Mouse (Mus musculus): ENCODE measurements at regions not wholly inside any gene's neighbourhood (a gene's known extent, or its start where the extent isn't known, plus 50 kb on each side); places are given as distances from the start of the nearest gene placed in this dataset.
A peak's percentile ranks its signal among the peaks of the same experiment; 100 is the strongest.

DNA sequence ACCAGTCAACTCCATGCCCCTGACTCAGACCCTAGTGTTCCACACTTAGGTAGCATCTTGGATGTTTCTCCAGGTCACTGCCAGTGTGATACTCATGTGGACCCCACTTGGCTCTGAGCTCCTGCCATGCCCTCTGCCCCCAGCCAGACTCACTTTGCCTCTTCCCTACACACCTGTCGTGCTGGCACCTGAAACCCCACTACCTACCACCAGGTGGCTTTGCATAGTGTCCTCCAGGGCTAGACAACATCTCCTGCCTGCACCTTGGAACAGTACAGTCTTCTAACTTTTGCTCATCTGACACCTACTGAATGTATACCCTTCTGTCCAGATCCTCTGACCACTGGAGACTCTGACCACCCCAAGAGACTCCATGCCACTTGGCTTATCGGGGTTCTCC, 80.6 kb downstream of the Fam53a start:
- no peak for ATAC-seq
- no peaks in the 10 kb centered on the region for H3K4me1 ChIP-seq (ENCODE audit: control insufficient read depth, insufficient read depth, low read length)
- 64% methylated on average over 2 of the region's 2 CpGs for WGBS

DNA sequence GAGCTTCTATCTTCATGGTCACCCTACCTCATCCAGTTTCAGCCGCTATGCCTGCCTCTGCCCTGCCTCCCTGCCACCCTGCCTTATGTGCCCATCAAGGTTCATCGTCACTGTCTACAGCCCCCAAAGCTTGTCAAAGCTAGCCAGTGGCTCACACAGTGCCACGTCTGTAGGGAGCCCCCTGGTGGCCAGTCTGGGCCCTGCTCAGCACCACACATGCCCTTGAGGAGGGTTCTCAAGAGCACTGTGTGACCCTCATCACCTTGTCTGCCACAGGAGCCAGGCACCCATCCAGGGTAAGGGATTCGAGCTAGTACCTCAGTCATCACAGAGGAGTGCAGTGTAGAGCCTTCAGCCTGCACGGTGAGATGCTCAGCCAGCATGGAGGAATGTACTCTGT, 86.1 kb downstream of the Fam53a start:
- Histone ChIP-seq H3K9ac (ENCODE audit: low read depth, low read length) (no peak overlapping the region), H3K36me3 (ENCODE audit: control insufficient read depth, insufficient read depth, low read length) (no peaks in the 10 kb centered on the region), H3K4me2 (ENCODE audit: low read depth, low read length) (no peak overlapping the region), H3K9me3 (ENCODE audit: control insufficient read depth, low read length) (no peaks in the 10 kb centered on the region), H3K27ac (ENCODE audit: low read length) (no peak overlapping the region), H3K4me3 (ENCODE audit: low read length) (no peak overlapping the region), H3K4me1 (ENCODE audit: control insufficient read depth, insufficient read depth, low read length) (no peaks in the 10 kb centered on the region), H3K27me3 (replicated peaks; ENCODE audit: control insufficient read depth, insufficient read depth, low read length) (peaks cover 18% of the 10 kb centered on the region; the same call in 1 of the 2 replicates)
- 22% methylated on average over 5 of the region's 5 CpGs for WGBS
- ATAC-seq = peak; percentile 31; the same call in 1 of the 2 replicates

More for the DNA sequence above, 80.6 kb downstream of the Fam53a start:
- Histone ChIP-seq H3K4me3 (ENCODE audit: low read length) (no peak overlapping the region), H3K9ac (ENCODE audit: low read depth, low read length) (no peak overlapping the region), H3K4me2 (ENCODE audit: low read depth, low read length) (no peak overlapping the region), H3K9me3 (ENCODE audit: control insufficient read depth, low read length) (no peaks in the 10 kb centered on the region), H3K27me3 (replicated peaks; ENCODE audit: control insufficient read depth, insufficient read depth, low read length) (no peaks in the 10 kb centered on the region), H3K27ac (ENCODE audit: low read length) (no peak overlapping the region), H3K36me3 (ENCODE audit: control insufficient read depth, insufficient read depth, low read length) (no peaks in the 10 kb centered on the region)

DNA sequence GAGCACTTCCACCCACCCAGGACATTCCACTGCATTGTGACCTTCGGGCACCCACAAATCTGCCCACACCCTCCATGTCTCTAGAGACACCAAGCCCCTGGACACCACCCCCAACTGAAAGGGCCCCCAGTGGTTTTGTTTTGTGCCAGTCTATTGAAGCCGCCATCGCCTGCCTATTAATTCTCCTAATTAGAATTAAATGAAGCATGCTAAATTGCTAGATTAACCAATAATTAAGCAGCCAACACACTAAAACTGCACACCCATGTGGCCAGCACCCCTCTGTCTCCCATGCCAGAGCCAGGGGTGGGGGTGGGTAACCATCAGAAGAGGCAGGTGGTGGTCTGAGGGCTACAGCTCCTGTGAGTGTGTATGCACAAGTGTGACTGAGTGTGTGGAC, 86.8 kb downstream of the Fam53a start:
- no peak overlapping the region for H3K27ac ChIP-seq (ENCODE audit: low read length)
- ATAC-seq = no peak
- H3K9me3 ChIP-seq (ENCODE audit: control insufficient read depth, low read length) = no peaks in the 10 kb centered on the region
- H3K27me3 ChIP-seq (replicated peaks; ENCODE audit: control insufficient read depth, insufficient read depth, low read length) = peaks cover 21% of the 10 kb centered on the region; the same call in 1 of the 2 replicates
- no peak overlapping the region for H3K9ac ChIP-seq (ENCODE audit: low read depth, low read length)
- H3K4me3 ChIP-seq (ENCODE audit: low read length) = no peak overlapping the region
- H3K36me3 ChIP-seq (ENCODE audit: control insufficient read depth, insufficient read depth, low read length) = no peaks in the 10 kb centered on the region
- 87% methylated on average over 3 of the region's 3 CpGs for WGBS
- H3K4me1 ChIP-seq (ENCODE audit: control insufficient read depth, insufficient read depth, low read length) = no peaks in the 10 kb centered on the region
- no peak overlapping the region for H3K4me2 ChIP-seq (ENCODE audit: low read depth, low read length)

- H3K4me3 ChIP-seq (ENCODE audit: low read length) = no peak overlapping the region
- H3K9ac ChIP-seq (ENCODE audit: low read depth, low read length) = no peak overlapping the region
- H3K27ac ChIP-seq (ENCODE audit: low read length) = no peak overlapping the region
- H3K4me1 ChIP-seq (ENCODE audit: control insufficient read depth, insufficient read depth, low read length) = no peaks in the 10 kb centered on the region
- H3K4me2 ChIP-seq (ENCODE audit: low read depth, low read length) = no peak overlapping the region
- WGBS = 75% methylated on average over 11 of the region's 11 CpGs
- H3K27me3 ChIP-seq (replicated peaks; ENCODE audit: control insufficient read depth, insufficient read depth, low read length) = peaks cover 21% of the 10 kb centered on the region; the same call in 1 of the 2 replicates
- no peaks in the 10 kb centered on the region for H3K36me3 ChIP-seq (ENCODE audit: control insufficient read depth, insufficient read depth, low read length)
- H3K9me3 ChIP-seq (ENCODE audit: control insufficient read depth, low read length) = no peaks in the 10 kb centered on the region
- no peak for ATAC-seq
These were observed 87.4 kb downstream of the Fam53a start for GRCm38 (mm10) chr5:33542000-33542554.

- Histone ChIP-seq H3K9ac (ENCODE audit: low read depth, low read length) (no peak overlapping the region), H3K27me3 (replicated peaks; ENCODE audit: control insufficient read depth, insufficient read depth, low read length) (peaks cover 21% of the 10 kb centered on the region; the same call in 1 of the 2 replicates), H3K9me3 (ENCODE audit: control insufficient read depth, low read length) (no peaks in the 10 kb centered on the region), H3K4me2 (ENCODE audit: low read depth, low read length) (no peak overlapping the region), H3K27ac (ENCODE audit: low read length) (no peak overlapping the region), H3K36me3 (ENCODE audit: control insufficient read depth, insufficient read depth, low read length) (no peaks in the 10 kb centered on the region), H3K4me1 (ENCODE audit: control insufficient read depth, insufficient read depth, low read length) (no peaks in the 10 kb centered on the region), H3K4me3 (ENCODE audit: low read length) (no peak overlapping the region)
- 32% methylated on average over 23 of the region's 23 CpGs for WGBS
- ATAC-seq = no peak
These were observed 89.2 kb downstream of the Fam53a start for GRCm38 (mm10) chr5:33540259-33540658.

- Histone ChIP-seq H3K27ac (ENCODE audit: low read length) (no peak overlapping the region), H3K36me3 (ENCODE audit: control insufficient read depth, insufficient read depth, low read length) (no peaks in the 10 kb centered on the region), H3K4me3 (ENCODE audit: low read length) (no peak overlapping the region), H3K4me2 (ENCODE audit: low read depth, low read length) (no peak overlapping the region), H3K27me3 (replicated peaks; ENCODE audit: control insufficient read depth, insufficient read depth, low read length) (peaks cover 27% of the 10 kb centered on the region; the same call in 1 of the 2 replicates), H3K9ac (ENCODE audit: low read depth, low read length) (no peak overlapping the region), H3K9me3 (ENCODE audit: control insufficient read depth, low read length) (no peaks in the 10 kb centered on the region), H3K4me1 (ENCODE audit: control insufficient read depth, insufficient read depth, low read length) (peaks cover 8% of the 10 kb centered on the region)
- 19% methylated on average over 8 of the region's 8 CpGs for WGBS
- ATAC-seq = no peak
These were observed 92.0 kb downstream of the Fam53a start for GRCm38 (mm10) chr5:33537429-33537828.

DNA sequence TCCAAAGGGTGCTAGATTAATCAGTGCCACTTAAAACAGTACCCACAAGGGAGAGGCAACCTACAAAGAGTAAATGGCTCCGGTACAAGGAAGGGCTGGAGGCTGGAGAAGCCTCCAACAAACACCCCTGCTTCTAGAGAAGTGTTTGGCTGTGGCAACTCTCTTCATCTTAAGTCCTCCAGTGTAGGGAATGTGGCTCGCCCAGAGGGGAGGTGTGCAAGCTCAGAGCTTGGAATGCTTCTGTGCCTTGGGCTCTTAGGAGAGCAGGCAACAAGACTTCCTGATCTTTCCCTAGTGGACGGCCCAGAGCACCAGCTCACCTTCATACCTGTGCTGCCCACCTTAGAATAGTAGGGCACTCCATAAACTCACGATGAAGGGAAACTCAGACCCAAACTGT, 92.4 kb downstream of the Fam53a start:
- no peaks in the 10 kb centered on the region for H3K36me3 ChIP-seq (ENCODE audit: control insufficient read depth, insufficient read depth, low read length)
- no peak overlapping the region for H3K27ac ChIP-seq (ENCODE audit: low read length)
- H3K27me3 ChIP-seq (replicated peaks; ENCODE audit: control insufficient read depth, insufficient read depth, low read length) = peaks cover 27% of the 10 kb centered on the region; the same call in 1 of the 2 replicates
- no peak overlapping the region for H3K4me2 ChIP-seq (ENCODE audit: low read depth, low read length)
- WGBS = 78% methylated on average over 4 of the region's 4 CpGs
- no peak overlapping the region for H3K9ac ChIP-seq (ENCODE audit: low read depth, low read length)
- no peak for ATAC-seq
- no peak overlapping the region for H3K4me3 ChIP-seq (ENCODE audit: low read length)
- peaks cover 8% of the 10 kb centered on the region for H3K4me1 ChIP-seq (ENCODE audit: control insufficient read depth, insufficient read depth, low read length)
- no peaks in the 10 kb centered on the region for H3K9me3 ChIP-seq (ENCODE audit: control insufficient read depth, low read length)

DNA sequence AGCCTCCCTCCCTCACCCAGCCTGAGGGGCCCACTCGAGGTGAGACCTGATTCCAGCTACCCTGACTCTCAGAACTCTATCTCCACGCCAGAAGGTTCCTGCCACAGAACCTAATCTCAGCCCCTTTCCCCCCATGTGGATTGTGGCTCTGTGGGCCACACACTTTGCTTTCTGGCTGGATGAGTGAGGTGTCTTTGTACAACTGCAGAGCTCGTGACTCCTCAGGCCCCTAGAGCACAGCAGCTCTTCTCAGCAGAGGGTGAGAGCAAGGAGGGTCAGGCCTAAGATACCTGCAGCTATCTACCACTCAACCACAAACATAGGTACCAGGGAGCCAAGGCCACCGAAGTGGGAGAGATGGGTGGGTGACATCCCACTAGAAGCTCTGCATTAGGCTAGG, 93.2 kb downstream of the Fam53a start:
- H3K9me3 ChIP-seq (ENCODE audit: control insufficient read depth, low read length) = no peaks in the 10 kb centered on the region
- no peak overlapping the region for H3K27ac ChIP-seq (ENCODE audit: low read length)
- 72% methylated on average over 4 of the region's 4 CpGs for WGBS
- ATAC-seq = no peak
- H3K4me1 ChIP-seq (ENCODE audit: control insufficient read depth, insufficient read depth, low read length) = peaks cover 8% of the 10 kb centered on the region
- H3K4me2 ChIP-seq (ENCODE audit: low read depth, low read length) = no peak overlapping the region
- no peaks in the 10 kb centered on the region for H3K36me3 ChIP-seq (ENCODE audit: control insufficient read depth, insufficient read depth, low read length)
- H3K9ac ChIP-seq (ENCODE audit: low read depth, low read length) = no peak overlapping the region
- no peak overlapping the region for H3K4me3 ChIP-seq (ENCODE audit: low read length)
- H3K27me3 ChIP-seq (replicated peaks; ENCODE audit: control insufficient read depth, insufficient read depth, low read length) = peaks cover 27% of the 10 kb centered on the region; the same call in 1 of the 2 replicates

GRCm38 (mm10) chr5:33535145-33536010, 94.1 kb downstream of the Fam53a start:
- H3K27me3 ChIP-seq (replicated peaks; ENCODE audit: control insufficient read depth, insufficient read depth, low read length) = peaks cover 19% of the 10 kb centered on the region; the same call in 1 of the 2 replicates
- ATAC-seq = no peak
- H3K9me3 ChIP-seq (ENCODE audit: control insufficient read depth, low read length) = no peaks in the 10 kb centered on the region
- no peak overlapping the region for H3K9ac ChIP-seq (ENCODE audit: low read depth, low read length)
- H3K36me3 ChIP-seq (ENCODE audit: control insufficient read depth, insufficient read depth, low read length) = no peaks in the 10 kb centered on the region
- 24% methylated on average over 21 of the region's 21 CpGs for WGBS
- H3K4me2 ChIP-seq (ENCODE audit: low read depth, low read length) = peak overlapping the region; percentile 19; the same call in 1 of the 2 replicates
- peaks cover 8% of the 10 kb centered on the region for H3K4me1 ChIP-seq (ENCODE audit: control insufficient read depth, insufficient read depth, low read length)
- no peak overlapping the region for H3K4me3 ChIP-seq (ENCODE audit: low read length)
- no peak overlapping the region for H3K27ac ChIP-seq (ENCODE audit: low read length)

Data from intestine, embryonic 16.5 days (tissue).